Mouse (Mus musculus) forebrain, embryonic 11.5 days (tissue): ENCODE results near the gene Sctr. TPM values are rescaled to one million over a fixed set of nuclear protein-coding genes. Genes with fewer than 3 reads are reported as not detected.

Experiments
- ATAC-seq: fragments of 200-750 bp; cut with Nextera tagmentation; replicated peaks from 2 replicates; pipeline ENCODE4 v1.8.0; 2017; ENCODE audit warnings: moderate TSS enrichment; ENCODE audit not compliant: low FRiP score
- DNase-seq: peaks from one replicate; pipeline ENCODE4 v3.0.0-alpha.2; 2017; ENCODE audit warnings: low spot score
- H3K27ac ChIP-seq: fragments of 300-500 bp; sonication (generic); 2 replicates; pipeline ENCODE4 v1.5.1; 2014; ENCODE audit warnings: low read depth, low read length
- H3K27me3 ChIP-seq: fragments of 300-500 bp; sonication (generic); 2 replicates; pipeline ENCODE4 v1.6.1; 2014; ENCODE audit warnings: mild to moderate bottlenecking, low read length, mixed read lengths; ENCODE audit not compliant: control insufficient read depth, insufficient read depth
- H3K36me3 ChIP-seq: fragments of 300-500 bp; sonication (generic); 2 replicates; pipeline ENCODE4 v1.6.1; 2014; ENCODE audit warnings: mild to moderate bottlenecking, low read length, moderate library complexity, mixed read lengths; ENCODE audit not compliant: control insufficient read depth, insufficient read depth
- H3K4me1 ChIP-seq: fragments of 300-500 bp; sonication (generic); replicated peaks from 2 replicates; pipeline ENCODE4 v1.6.1; 2014; ENCODE audit warnings: low read length, mixed read lengths; ENCODE audit not compliant: control insufficient read depth, insufficient read depth
- H3K4me2 ChIP-seq: fragments of 300-500 bp; sonication (generic); 2 replicates; pipeline ENCODE4 v1.6.1; 2014; ENCODE audit warnings: low read depth, mild to moderate bottlenecking, low read length, moderate library complexity, mixed read lengths; ENCODE audit not compliant: severe bottlenecking
- H3K4me3 ChIP-seq: fragments of 300-500 bp; sonication (generic); 2 replicates; pipeline ENCODE4 v1.5.1; 2014; ENCODE audit warnings: low read depth, low read length
- H3K9ac ChIP-seq: fragments of 300-500 bp; sonication (generic); 2 replicates; pipeline ENCODE4 v1.6.1; 2014; ENCODE audit warnings: low read length
- H3K9me3 ChIP-seq: fragments of 300-500 bp; sonication (generic); 2 replicates; pipeline ENCODE4 v1.6.1; 2016; ENCODE audit warnings: low read length, mixed read lengths; ENCODE audit not compliant: control insufficient read depth
- WGBS: fragments of 180-500 bp; shearing (Covaris S2); extraction: QIAGEN DNeasy Blood & Tissue Kit; methylation state at CpG from one replicate; pipeline ENCODE4 v1.1.7; 2014; 5-methylcytosine and 5-hydroxymethylcytosine counted together
- polyA plus RNA-seq: library from polyadenylated mRNA; unstranded; fragments of >200 nt; fragmentation: Nextera tagmentation; extraction: Ambion mirVana; gene quantifications from 2 replicates; pipeline ENCODE4 v1.2.1, GENCODE M21; 2014

Sctr gene
- polyA plus RNA-seq, 1 experiment from 2014 or later = 0.29 TPM

GRCm38 (mm10) chr1:120111766-120112165, 105.1 kb downstream of the Sctr start:
- no peak for ATAC-seq
- Histone ChIP-seq H3K4me2 (no peak overlapping the region), H3K4me1 (0 out of 2 replicates have a peak, but pooled peaks cover 2% of the 10 kb centered on the region), H3K9me3 (peaks cover 3% of the 10 kb centered on the region; the same call in 1 of the 2 replicates), H3K4me3 (no peak overlapping the region), H3K36me3 (peaks cover 20% of the 10 kb centered on the region), H3K27me3 (no peaks in the 10 kb centered on the region), H3K27ac (no peak overlapping the region), H3K9ac (no peak overlapping the region)
- no peak for DNase-seq
- 87% methylated on average over 8 of the region's 8 CpGs for WGBS

DNA sequence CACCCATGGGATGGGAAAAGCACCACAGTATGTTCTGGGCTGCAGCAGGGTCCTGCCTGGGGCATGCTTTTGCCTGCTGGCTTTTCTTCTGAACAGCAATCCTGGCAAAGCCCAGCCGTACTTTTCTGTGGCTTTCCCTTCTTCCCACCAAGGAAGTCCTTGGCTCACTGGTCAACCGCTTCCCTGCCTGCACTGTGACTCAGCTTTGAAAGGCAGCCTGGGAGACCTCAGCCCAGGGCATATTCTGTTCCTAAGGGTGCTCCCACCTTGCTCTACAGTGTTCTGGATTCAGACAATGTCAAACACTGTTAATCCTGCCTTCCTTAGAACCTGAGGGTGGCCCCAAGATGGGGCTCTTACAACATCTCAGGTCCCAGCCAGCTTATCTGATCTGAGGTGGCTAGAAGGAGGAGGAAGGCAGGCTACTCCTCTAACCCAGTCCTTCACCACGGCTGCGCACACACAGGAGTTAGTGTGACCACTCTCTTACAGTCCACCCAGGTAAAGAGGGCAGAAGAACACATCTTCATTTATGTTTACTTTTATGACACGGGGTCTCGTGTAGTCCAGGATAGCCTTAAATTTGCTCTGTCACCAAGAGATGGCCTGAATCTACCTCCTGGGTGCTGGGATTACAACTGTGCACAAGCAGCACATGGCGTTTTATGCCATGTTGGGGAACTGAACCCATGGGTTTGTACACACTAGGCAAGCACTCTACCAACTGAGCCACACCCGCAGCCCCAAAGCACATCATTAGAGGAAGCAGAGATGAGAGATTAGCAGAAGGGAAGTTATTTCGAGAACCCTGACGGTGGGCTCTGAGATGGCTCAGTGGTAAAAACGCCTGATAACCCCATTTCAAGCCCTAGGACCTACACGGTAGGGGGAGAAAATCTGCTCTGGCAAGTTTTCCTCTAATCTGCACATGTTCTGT, 105.8 kb downstream of the Sctr start:
- H3K4me3 ChIP-seq = no peak overlapping the region
- DNase-seq = no peak
- H3K9ac ChIP-seq = no peak overlapping the region
- no peaks in the 10 kb centered on the region for H3K27me3 ChIP-seq
- 0 out of 2 replicates have a peak, but pooled peaks cover 2% of the 10 kb centered on the region for H3K4me1 ChIP-seq
- no peak for ATAC-seq
- H3K27ac ChIP-seq = no peak overlapping the region
- peaks cover 20% of the 10 kb centered on the region for H3K36me3 ChIP-seq
- 88% methylated on average over 12 of the region's 12 CpGs for WGBS
- no peak overlapping the region for H3K4me2 ChIP-seq
- peaks cover 3% of the 10 kb centered on the region; the same call in 1 of the 2 replicates for H3K9me3 ChIP-seq

Other genes starting within 250 kb of the Sctr start
- gene Ptpn4, start 169.3 kb upstream of the Sctr start, polyA plus RNA-seq = 12.1 and 19.4 TPM in 2 replicates
- gene Tmem177, start 93.7 kb upstream of the Sctr start, polyA plus RNA-seq = 9.5 and 10.6 TPM in 2 replicates
- 0.21 TPM in 1 of 2 replicates, not detected in the other for gene Cfap221, start 9.7 kb upstream of the Sctr start, polyA plus RNA-seq
- gene Tmem37, start 67.2 kb downstream of the Sctr start, polyA plus RNA-seq = 5.3 and 6.9 TPM in 2 replicates
- gene Dbi, start 114.2 kb downstream of the Sctr start, polyA plus RNA-seq = 783 and 824 TPM in 2 replicates
- gene 3110009E18Rik, start 114.3 kb downstream of the Sctr start, polyA plus RNA-seq = 19.6 and 23.1 TPM in 2 replicates